Mouse (Mus musculus) bone marrow, adult 2 months (tissue): ENCODE data around the gene Epb41.

Source experiments
- CTCF ChIP-seq: fragments of 200-500 bp; IDR thresholded peaks from 2 replicates; pipeline ENCODE4 v1.5.1; 2011; ENCODE audit warnings: low read length, control low read depth; ENCODE audit not compliant: control insufficient read depth, insufficient read depth
- POLR2A ChIP-seq: fragments of 200-500 bp; IDR thresholded peaks from 2 replicates; pipeline ENCODE4 v1.6.1; 2011; ENCODE audit warnings: low read depth, mild to moderate bottlenecking, control low read depth, low read length, borderline replicate concordance; ENCODE audit not compliant: control insufficient read depth

- peak; percentile 29; the same call in 1 of the 2 replicates for TF ChIP-seq POLR2A
- no peak for TF ChIP-seq CTCF
Observed at GRCm38 (mm10) chr4:131914891-131915469, 160.1 kb downstream of the Epb41 start.
